Mouse (Mus musculus) stomach, embryonic 14.5 days (tissue): ENCODE measurements around the gene Lypla2. TPM values are rescaled to one million over a fixed set of nuclear protein-coding genes. Genes with fewer than 3 reads are reported as not detected.
"Not testable (repeated sequence)": the region's sequence is repeated elsewhere in the genome, so short reads cannot be mapped to it uniquely, and the experiment has no call there.

Experiments
- ATAC-seq: fragments of 200-750 bp; cut with Nextera tagmentation; 2 replicates; pipeline ENCODE4 v1.8.0; 2017; ENCODE audit warnings: low read depth, moderate TSS enrichment; ENCODE audit not compliant: insufficient number of reproducible peaks, insufficient read depth, low FRiP score
- H3K27ac ChIP-seq: fragments of 300-500 bp; sonication (generic); 2 replicates; pipeline ENCODE4 v1.5.1; 2014; ENCODE audit warnings: mild to moderate bottlenecking, low read length, moderate library complexity, mixed read lengths
- H3K27me3 ChIP-seq: fragments of 300-500 bp; sonication (generic); 2 replicates; pipeline ENCODE4 v1.6.1; 2014; ENCODE audit warnings: low read length, control low read depth, mixed read lengths; ENCODE audit not compliant: control insufficient read depth, insufficient read depth
- H3K36me3 ChIP-seq: fragments of 300-500 bp; sonication (generic); 2 replicates; pipeline ENCODE4 v1.6.1; 2014; ENCODE audit warnings: mild to moderate bottlenecking, control low read depth, low read length, moderate library complexity, mixed read lengths; ENCODE audit not compliant: control insufficient read depth, insufficient read depth
- H3K4me1 ChIP-seq: fragments of 300-500 bp; sonication (generic); 2 replicates; pipeline ENCODE4 v1.6.1; 2014; ENCODE audit warnings: low read length, control low read depth, mixed read lengths; ENCODE audit not compliant: control insufficient read depth, insufficient read depth
- H3K4me2 ChIP-seq: fragments of 300-500 bp; sonication (generic); replicated peaks from 2 replicates; pipeline ENCODE4 v1.6.1; 2014; ENCODE audit warnings: low read depth, low read length, control low read depth
- H3K4me3 ChIP-seq: fragments of 300-500 bp; sonication (generic); 2 replicates; pipeline ENCODE4 v1.5.1; 2014; ENCODE audit warnings: low read depth, low read length, control low read depth
- H3K9ac ChIP-seq: fragments of 300-500 bp; sonication (generic); replicated peaks from 2 replicates; pipeline ENCODE4 v1.6.1; 2014; ENCODE audit warnings: low read depth, mild to moderate bottlenecking, control low read depth, low read length, moderate library complexity, mixed read lengths
- H3K9me3 ChIP-seq: fragments of 300-500 bp; sonication (generic); 2 replicates; pipeline ENCODE4 v1.6.1; 2016; ENCODE audit warnings: low read depth, low read length, control low read depth; ENCODE audit not compliant: control insufficient read depth
- WGBS: fragments of 180-500 bp; shearing (Covaris S2); extraction: QIAGEN DNeasy Blood & Tissue Kit; methylation state at CpG from one replicate; pipeline ENCODE4 v1.1.7; 2014; 5-methylcytosine and 5-hydroxymethylcytosine counted together
- polyA plus RNA-seq: library from polyadenylated mRNA; unstranded; fragments of >200 nt; fragmentation: Nextera tagmentation; extraction: Ambion mirVana; gene quantifications from 2 replicates; pipeline ENCODE4 v1.2.1, GENCODE M21; 2014

The Lypla2 gene
- polyA plus RNA-seq, 1 experiment from 2014 or later: 104 TPM

- WGBS: 84% methylated on average over 5 of the region's 5 CpGs
- ATAC-seq: no peak
- Histone ChIP-seq H3K27ac (no peak overlapping the region), H3K4me2 (no peak overlapping the region), H3K9ac (no peak overlapping the region), H3K4me3 (no peak overlapping the region), H3K9me3 (no peaks in the 10 kb centered on the region), H3K27me3 (no peaks in the 10 kb centered on the region), H3K4me1 (peaks cover 12% of the 10 kb centered on the region), H3K36me3 (peaks cover 22% of the 10 kb centered on the region)
Observed at GRCm38 (mm10) chr4:135984556-135984955, 12.1 kb upstream of the Lypla2 start.

- no peak overlapping the region for H3K9ac ChIP-seq
- H3K27ac ChIP-seq: no peak overlapping the region
- H3K27me3 ChIP-seq: no peaks in the 10 kb centered on the region
- peaks cover 29% of the 10 kb centered on the region for H3K36me3 ChIP-seq
- H3K4me1 ChIP-seq: peaks cover 9% of the 10 kb centered on the region
- 87% methylated on average over 7 of the region's 7 CpGs for whole genome bisulfite sequencing
- no peak overlapping the region for H3K4me3 ChIP-seq
- no peaks in the 10 kb centered on the region for H3K9me3 ChIP-seq
- no peak overlapping the region for H3K4me2 ChIP-seq
- ATAC-seq: no peak
Observed at GRCm38 (mm10) chr4:135981524-135982063, 9.2 kb upstream of the Lypla2 start.

DNA sequence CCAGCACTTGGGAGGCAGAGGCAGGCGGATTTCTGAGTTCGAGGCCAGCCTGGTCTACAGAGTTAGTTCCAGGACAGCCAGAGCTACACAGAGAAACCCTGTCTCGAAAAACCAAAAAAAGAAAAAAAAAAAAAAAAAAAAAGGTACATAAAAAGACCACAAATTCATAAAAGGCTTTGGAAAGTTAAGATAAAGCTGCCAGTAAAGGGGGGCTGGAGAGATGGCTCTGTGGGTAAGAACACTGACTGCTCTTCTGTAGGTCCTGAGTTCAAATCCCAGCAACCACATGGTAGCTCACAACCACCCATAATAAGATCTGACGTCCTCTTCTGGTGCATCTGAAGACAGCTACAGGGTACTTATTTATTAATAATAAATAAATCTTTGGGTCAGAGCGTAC, 7.8 kb upstream of the Lypla2 start:
- WGBS: 95% methylated on average over 5 of the region's 5 CpGs
- H3K4me1 ChIP-seq: not testable (repeated sequence)
- peaks cover 39% of the 10 kb centered on the region for H3K36me3 ChIP-seq

DNA sequence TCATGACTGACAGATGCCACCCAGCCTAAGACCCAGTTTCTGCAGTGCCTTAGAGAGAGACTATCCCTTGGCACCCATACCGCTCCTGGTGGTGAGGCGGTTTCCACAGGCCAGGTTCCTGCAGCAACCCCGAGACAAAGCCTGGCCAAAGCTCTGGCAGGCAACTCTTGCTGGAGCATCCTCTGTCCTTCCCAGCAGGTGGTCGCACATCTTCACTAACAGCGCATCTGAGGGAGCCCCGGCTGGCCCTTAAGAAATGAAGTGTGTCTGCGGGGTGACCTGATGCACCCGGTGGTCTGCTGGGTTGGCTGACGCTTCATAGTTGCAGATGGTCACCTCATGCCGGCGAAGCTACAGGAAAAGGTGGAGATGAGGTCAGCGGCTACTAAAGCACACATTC, 3.7 kb upstream of the Lypla2 start:
- H3K4me2 ChIP-seq: no peak overlapping the region
- WGBS: 94% methylated on average over 12 of the region's 12 CpGs
- ATAC-seq: no peak
- H3K9me3 ChIP-seq: no peaks in the 10 kb centered on the region
- H3K27me3 ChIP-seq: no peaks in the 10 kb centered on the region
- no peak overlapping the region for H3K9ac ChIP-seq
- peaks cover 8% of the 10 kb centered on the region; the same call in 1 of the 2 replicates for H3K4me1 ChIP-seq
- H3K27ac ChIP-seq: no peak overlapping the region
- peaks cover 24% of the 10 kb centered on the region for H3K36me3 ChIP-seq
- no peak overlapping the region for H3K4me3 ChIP-seq

More for the DNA sequence above, 7.8 kb upstream of the Lypla2 start:
- not testable (repeated sequence) for H3K27me3 ChIP-seq, H3K9ac ChIP-seq, ATAC-seq, H3K9me3 ChIP-seq, H3K4me3 ChIP-seq, H3K4me2 ChIP-seq, H3K27ac ChIP-seq

DNA sequence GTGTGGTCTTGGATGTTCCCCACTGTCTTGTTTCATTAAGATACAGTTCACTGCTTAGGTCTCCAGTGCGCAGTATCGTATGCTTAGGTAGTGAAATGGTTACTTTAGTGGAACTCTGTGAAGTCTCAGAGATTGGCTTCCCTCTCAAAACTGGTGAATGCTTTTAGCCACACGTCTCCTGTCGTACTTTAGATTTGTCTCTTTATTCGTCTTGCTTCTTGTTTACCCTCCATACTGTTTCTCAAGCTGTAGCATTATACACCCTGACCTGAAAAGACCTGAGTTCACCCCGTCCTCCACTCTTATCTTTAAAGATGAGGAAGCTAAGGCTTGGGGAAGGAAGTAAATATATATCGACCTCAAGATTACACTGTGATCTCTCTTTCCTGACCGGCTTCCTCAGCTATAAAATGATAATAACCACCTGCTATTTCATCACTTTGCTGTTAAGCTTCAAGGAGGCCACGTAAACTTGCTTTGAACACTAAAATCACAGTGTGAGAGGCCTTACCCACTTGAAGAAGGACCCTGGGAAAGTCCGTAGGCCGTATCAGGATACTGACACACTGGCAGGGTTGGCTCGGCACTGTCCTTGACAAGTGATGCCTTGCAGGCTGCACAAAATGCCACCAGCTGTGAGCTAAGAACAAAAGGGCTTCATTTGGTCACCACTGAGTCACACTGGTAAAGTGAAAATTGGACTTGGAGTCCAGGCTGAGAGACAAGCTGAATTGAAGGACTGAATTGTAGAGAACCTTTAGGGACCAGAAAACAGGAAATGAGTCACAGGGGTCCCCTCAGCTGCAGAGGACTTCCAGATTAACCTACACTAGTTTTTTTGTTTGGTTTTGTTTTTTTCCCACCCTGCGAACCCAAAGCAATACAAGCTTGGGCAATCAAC, 735 bp upstream of the Lypla2 start:
- Histone ChIP-seq H3K4me3 (peak overlapping the region; percentile 64), H3K36me3 (peaks cover 42% of the 10 kb centered on the region), H3K4me2 (peak overlapping the region; percentile 92), H3K4me1 (peaks cover 12% of the 10 kb centered on the region; the same call in 1 of the 2 replicates), H3K27me3 (no peaks in the 10 kb centered on the region), H3K9me3 (no peaks in the 10 kb centered on the region), H3K27ac (no peak overlapping the region), H3K9ac (no peak overlapping the region)
- WGBS: 62% methylated on average over 13 of the region's 13 CpGs
- ATAC-seq: no peak

GRCm38 (mm10) chr4:135971805-135972555, 446 bp downstream of the Lypla2 start:
- H3K9ac ChIP-seq: peak overlapping the region; percentile 65
- H3K4me1 ChIP-seq: peaks cover 12% of the 10 kb centered on the region; the same call in 1 of the 2 replicates
- ATAC-seq: 0 out of 2 replicates have a peak, but pooled peaks have one; percentile 44
- under 1% methylated on average over 34 of the region's 35 CpGs for WGBS
- no peaks in the 10 kb centered on the region for H3K27me3 ChIP-seq
- no peaks in the 10 kb centered on the region for H3K9me3 ChIP-seq
- H3K4me2 ChIP-seq: peak overlapping the region; percentile 92
- peaks cover 50% of the 10 kb centered on the region for H3K36me3 ChIP-seq
- peak overlapping the region; percentile 64 for H3K4me3 ChIP-seq
- no peak overlapping the region; the same call in 1 of the 2 replicates for H3K27ac ChIP-seq

DNA sequence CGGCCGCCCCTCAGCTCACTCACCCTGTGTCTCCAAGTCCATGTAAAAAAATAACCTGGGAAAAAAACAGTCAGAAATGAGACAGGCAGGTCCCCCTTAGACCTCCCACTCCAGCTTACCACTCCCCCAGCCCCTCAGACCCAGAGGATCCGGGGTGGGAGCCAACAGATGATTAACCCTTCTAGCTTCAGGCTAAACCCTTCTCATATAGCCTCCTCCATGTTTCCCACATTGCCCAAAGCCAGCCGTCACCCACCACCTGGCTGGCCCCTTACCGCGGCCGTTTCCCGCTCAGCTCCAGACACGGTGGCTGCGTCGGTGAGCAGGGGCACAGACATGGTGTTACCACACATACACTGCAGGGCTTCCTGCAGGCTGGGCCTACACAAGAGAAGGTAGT, 1.8 kb downstream of the Lypla2 start:
- Histone ChIP-seq H3K36me3 (peaks cover 45% of the 10 kb centered on the region), H3K27me3 (no peaks in the 10 kb centered on the region), H3K4me2 (no peak overlapping the region), H3K27ac (no peak overlapping the region), H3K9ac (no peak overlapping the region), H3K4me1 (peaks cover 12% of the 10 kb centered on the region; the same call in 1 of the 2 replicates), H3K9me3 (no peaks in the 10 kb centered on the region), H3K4me3 (no peak overlapping the region)
- ATAC-seq: no peak
- 84% methylated on average over 11 of the region's 11 CpGs for WGBS

- 88% methylated on average over 11 of the region's 13 CpGs for WGBS
Observed at GRCm38 (mm10) chr4:135969070-135969750, 3.2 kb downstream of the Lypla2 start.

More at GRCm38 (mm10) chr4:135969070-135969750, 3.2 kb downstream of the Lypla2 start:
- no peak for ATAC-seq
- H3K4me1 ChIP-seq: peaks cover 17% of the 10 kb centered on the region
- no peaks in the 10 kb centered on the region for H3K27me3 ChIP-seq
- H3K9ac ChIP-seq: no peak overlapping the region
- H3K36me3 ChIP-seq: peaks cover 39% of the 10 kb centered on the region
- no peak overlapping the region for H3K27ac ChIP-seq
- H3K4me3 ChIP-seq: no peak overlapping the region
- no peak overlapping the region for H3K4me2 ChIP-seq
- no peaks in the 10 kb centered on the region for H3K9me3 ChIP-seq
